ENCODE assay signal across 30 mouse cellular contexts in the genomic region with DNA sequence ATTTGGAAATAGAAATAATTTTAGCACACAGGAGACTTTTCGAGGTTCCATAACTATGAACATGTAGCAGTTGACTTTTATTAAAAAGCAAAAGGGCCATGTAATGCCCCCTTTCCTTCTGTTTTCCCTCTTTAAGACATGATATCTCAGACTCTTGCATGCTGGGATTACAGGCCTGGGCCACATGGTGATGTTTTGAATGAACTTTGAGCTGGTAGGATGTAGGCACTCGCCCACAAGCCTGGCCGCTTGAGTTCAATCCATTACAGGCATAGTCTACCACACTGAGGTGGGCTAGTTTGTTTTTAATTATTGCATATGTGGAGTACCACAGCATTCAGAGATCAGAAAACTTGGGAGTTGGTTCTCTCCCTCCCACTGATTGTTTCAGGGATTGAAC.
"Had no signal": no experiment of that assay in that cellular context is flagged by ENCODE, and none has a peak within 500 bp of the region (broad histone marks: within the 10 kb centered on the region; RNA-seq: fewer than 3 reads in every experiment).

No protein-coding gene starts in this region.

- DNase-seq: layer of hippocampus, postnatal 36 days; left cerebral cortex, postnatal 4 days; liver, embryonic 13.5 days; lung, adult 18-20 months; lung, adult 2 months; lung, embryonic 14.5 days; lung, postnatal 10 days; lung, postnatal 14 days; lung, postnatal 36 days; lung, postnatal 4 days; midbrain, embryonic 14.5 days had no signal

- H3K27ac ChIP-seq: left cerebral cortex, adult 2 months; limb, embryonic 10.5 days; limb, embryonic 12.5 days; limb, embryonic 13.5 days; limb, embryonic 15.5 days; liver, embryonic 13.5 days; liver, embryonic 14.5 days; liver, embryonic 15.5 days; lung, embryonic 15.5 days; macrophage; midbrain, embryonic 10.5 days; midbrain, embryonic 12.5 days; midbrain, embryonic 13.5 days; midbrain, embryonic 15.5 days; neural tube, embryonic 12.5 days had no signal

- H3K4me2 ChIP-seq: limb, embryonic 12.5 days; limb, embryonic 13.5 days; limb, embryonic 15.5 days; liver, embryonic 13.5 days; liver, embryonic 15.5 days; lung, embryonic 14.5 days; lung, embryonic 15.5 days; midbrain, embryonic 11.5 days; midbrain, embryonic 12.5 days; midbrain, embryonic 13.5 days; midbrain, embryonic 15.5 days; neural tube, embryonic 12.5 days had no signal

- H3K9ac ChIP-seq: limb, embryonic 12.5 days; limb, embryonic 13.5 days; limb, embryonic 15.5 days; liver, embryonic 13.5 days; liver, embryonic 14.5 days; liver, embryonic 15.5 days; lung, embryonic 14.5 days; lung, embryonic 15.5 days; midbrain, embryonic 12.5 days; midbrain, embryonic 13.5 days; midbrain, embryonic 15.5 days; neural tube, embryonic 12.5 days had no signal

- ATAC-seq: lung, postnatal 0 days; midbrain, embryonic 13.5 days; midbrain, embryonic 15.5 days; midbrain, embryonic 16.5 days had no signal

- H3K4me3 ChIP-seq: left cerebral cortex, adult 2 months; limb, embryonic 10.5 days; limb, embryonic 12.5 days; limb, embryonic 13.5 days; limb, embryonic 15.5 days; liver, embryonic 13.5 days; liver, embryonic 15.5 days; lung, embryonic 15.5 days; megakaryocyte, embryonic 14.5 days; midbrain, embryonic 10.5 days; midbrain, embryonic 12.5 days; midbrain, embryonic 13.5 days; midbrain, embryonic 15.5 days; myocyte; neural tube, embryonic 12.5 days had no signal

- H3K4me1 ChIP-seq: limb, embryonic 10.5 days; limb, embryonic 12.5 days; limb, embryonic 13.5 days; limb, embryonic 15.5 days; liver, embryonic 15.5 days; lung, embryonic 15.5 days; megakaryocyte, embryonic 14.5 days; midbrain, embryonic 10.5 days; midbrain, embryonic 12.5 days; midbrain, embryonic 13.5 days; midbrain, embryonic 15.5 days; neural tube, embryonic 12.5 days had no signal

- H3K27me3 ChIP-seq: limb, embryonic 12.5 days; limb, embryonic 13.5 days; limb, embryonic 15.5 days; liver, embryonic 13.5 days; liver, embryonic 15.5 days; lung, embryonic 15.5 days; megakaryocyte, embryonic 14.5 days; midbrain, embryonic 12.5 days; midbrain, embryonic 13.5 days; midbrain, embryonic 15.5 days; neural tube, embryonic 12.5 days had no signal

- H3K9me3 ChIP-seq: limb, embryonic 10.5 days; limb, embryonic 12.5 days; limb, embryonic 13.5 days; limb, embryonic 15.5 days; liver, embryonic 13.5 days; liver, embryonic 15.5 days; lung, embryonic 15.5 days; megakaryocyte, embryonic 14.5 days; midbrain, embryonic 10.5 days; midbrain, embryonic 12.5 days; midbrain, embryonic 13.5 days; midbrain, embryonic 15.5 days; neural tube, embryonic 12.5 days had no signal

- H3K36me3 ChIP-seq: midbrain, embryonic 15.5 days had no signal
